Mouse (Mus musculus) midbrain, embryonic 12.5 days (tissue): ENCODE data around the gene Igfbp4. TPM values are rescaled to one million over a fixed set of nuclear protein-coding genes. Genes with fewer than 3 reads are reported as not detected.

Experiments used
- ATAC-seq: fragments of 200-750 bp; cut with Nextera tagmentation; 2 replicates; pipeline ENCODE4 v1.8.0; 2017; ENCODE audit warnings: low read depth, moderate TSS enrichment, moderate library complexity; ENCODE audit not compliant: low FRiP score
- H3K27ac ChIP-seq: fragments of 300-500 bp; sonication (generic); replicated peaks from 2 replicates; pipeline ENCODE4 v1.5.1; 2016; ENCODE audit warnings: mild to moderate bottlenecking
- H3K27me3 ChIP-seq: fragments of 300-500 bp; sonication (generic); 2 replicates; pipeline ENCODE4 v1.6.1; 2016; ENCODE audit warnings: mild to moderate bottlenecking
- H3K36me3 ChIP-seq: fragments of 300-500 bp; sonication (generic); 2 replicates; pipeline ENCODE4 v1.6.1; 2016
- H3K4me1 ChIP-seq: fragments of 300-500 bp; sonication (generic); 2 replicates; pipeline ENCODE4 v1.6.1; 2016
- H3K4me2 ChIP-seq: fragments of 300-500 bp; sonication (generic); replicated peaks from 2 replicates; pipeline ENCODE4 v1.6.1; 2016; ENCODE audit warnings: mild to moderate bottlenecking, moderate library complexity
- H3K4me3 ChIP-seq: fragments of 300-500 bp; sonication (generic); 2 replicates; pipeline ENCODE4 v1.5.1; 2016; ENCODE audit warnings: mild to moderate bottlenecking
- H3K9ac ChIP-seq: fragments of 300-500 bp; sonication (generic); replicated peaks from 2 replicates; pipeline ENCODE4 v1.6.1; 2016; ENCODE audit warnings: mild to moderate bottlenecking, moderate library complexity
- H3K9me3 ChIP-seq: fragments of 300-500 bp; sonication (generic); 2 replicates; pipeline ENCODE4 v1.6.1; 2016; ENCODE audit warnings: mild to moderate bottlenecking
- WGBS: fragments of 180-500 bp; shearing (Covaris S2); methylation state at CpG from one replicate; pipeline ENCODE4 v1.1.7; 2016; 5-methylcytosine and 5-hydroxymethylcytosine counted together
- polyA plus RNA-seq: library from polyadenylated mRNA; unstranded; fragments of >200 nt; fragmentation: Nextera tagmentation; extraction: Ambion mirVana; gene quantifications from 2 replicates; pipeline ENCODE4 v1.2.1, GENCODE M21; 2016

Gene Igfbp4
- polyA plus RNA-seq, 1 experiment from 2014 or later = 322 TPM

- no peak overlapping the region for H3K4me3 ChIP-seq
- H3K36me3 ChIP-seq = no peaks in the 10 kb centered on the region
- peaks cover 12% of the 10 kb centered on the region; the same call in 1 of the 2 replicates for H3K27me3 ChIP-seq
- no peaks in the 10 kb centered on the region for H3K4me1 ChIP-seq
- no peaks in the 10 kb centered on the region for H3K9me3 ChIP-seq
- no peak overlapping the region for H3K27ac ChIP-seq
- WGBS = 87% methylated on average over 8 of the region's 8 CpGs
- H3K9ac ChIP-seq = no peak overlapping the region
- H3K4me2 ChIP-seq = no peak overlapping the region
- ATAC-seq = no peak
Measured at GRCm38 (mm10) chr11:99101693-99102092, 60.6 kb downstream of the Igfbp4 start.

GRCm38 (mm10) chr11:99102575-99103270, 61.7 kb downstream of the Igfbp4 start:
- Histone ChIP-seq H3K9ac (no peak overlapping the region), H3K36me3 (no peaks in the 10 kb centered on the region), H3K9me3 (no peaks in the 10 kb centered on the region), H3K27ac (no peak overlapping the region), H3K27me3 (peaks cover 18% of the 10 kb centered on the region; the same call in 1 of the 2 replicates), H3K4me3 (no peak overlapping the region), H3K4me1 (no peaks in the 10 kb centered on the region), H3K4me2 (no peak overlapping the region)
- WGBS = 80% methylated on average over 9 of the region's 9 CpGs
- no peak for ATAC-seq

Other genes with a start within 250 kb of the Igfbp4 start
- 38.6 and 42.4 TPM in 2 replicates for gene Msl1, start 245.7 kb upstream of the Igfbp4 start, polyA plus RNA-seq
- 65.5 and 74.2 TPM in 2 replicates for gene Casc3, start 236.3 kb upstream of the Igfbp4 start, polyA plus RNA-seq
- gene Rapgefl1, start 204.5 kb upstream of the Igfbp4 start, polyA plus RNA-seq = 3.0 and 3.1 TPM in 2 replicates
- gene Wipf2, start 177.6 kb upstream of the Igfbp4 start, polyA plus RNA-seq = 4.9 TPM in 2 replicates
- gene Cdc6, start 133.4 kb upstream of the Igfbp4 start, polyA plus RNA-seq = 28.3 and 29.0 TPM in 2 replicates
- 15.5 and 17.3 TPM in 2 replicates for gene Rara, start 113.4 kb upstream of the Igfbp4 start, polyA plus RNA-seq
- gene Gjd3, start 58.2 kb upstream of the Igfbp4 start, polyA plus RNA-seq = 0.67 and 0.80 TPM in 2 replicates
- gene Top2a, start 17.1 kb upstream of the Igfbp4 start, polyA plus RNA-seq = 305 and 311 TPM in 2 replicates
- 0.12 and 0.19 TPM in 2 replicates for gene Tns4, start 48.1 kb downstream of the Igfbp4 start, polyA plus RNA-seq
- gene Ccr7, start 113.8 kb downstream of the Igfbp4 start, polyA plus RNA-seq = 0.11 TPM in 1 of 2 replicates, not detected in the other
- gene Smarce1, start 189.8 kb downstream of the Igfbp4 start, polyA plus RNA-seq = 357 and 380 TPM in 2 replicates
- 0.87 and 1.1 TPM in 2 replicates for gene Krt222, start 202.8 kb downstream of the Igfbp4 start, polyA plus RNA-seq
- gene Krt24, start 244.0 kb downstream of the Igfbp4 start, polyA plus RNA-seq = not detected in 2 replicates